Mouse (Mus musculus) forebrain, postnatal 0 days (tissue): ENCODE data around the gene Sept4. TPM values are rescaled to one million over a fixed set of nuclear protein-coding genes. Genes with fewer than 3 reads are reported as not detected.

ENCODE experiments used
- ATAC-seq: fragments of 200-750 bp; cut with Nextera tagmentation; 2 replicates; pipeline ENCODE4 v1.8.0; 2017; ENCODE audit warnings: mild to moderate bottlenecking, moderate library complexity
- DNase-seq: peaks from one replicate; pipeline ENCODE4 v3.0.0-alpha.2; 2015
- H3K27ac ChIP-seq: fragments of 300-500 bp; sonication (generic); 2 replicates; pipeline ENCODE4 v1.5.1; 2014; ENCODE audit warnings: low read depth, mild to moderate bottlenecking, antibody characterized with exemption, low read length, moderate library complexity, mixed read lengths
- H3K27me3 ChIP-seq: fragments of 300-500 bp; sonication (generic); 2 replicates; pipeline ENCODE4 v1.6.1; 2014; ENCODE audit warnings: mild to moderate bottlenecking, low read length, mixed read lengths; ENCODE audit not compliant: insufficient read depth
- H3K36me3 ChIP-seq: fragments of 300-500 bp; sonication (generic); 2 replicates; pipeline ENCODE4 v1.6.1; 2014; ENCODE audit warnings: mild to moderate bottlenecking, moderate library complexity; ENCODE audit not compliant: insufficient read depth
- H3K4me1 ChIP-seq: fragments of 300-500 bp; sonication (generic); 2 replicates; pipeline ENCODE4 v1.6.1; 2014; ENCODE audit warnings: antibody characterized with exemption; ENCODE audit not compliant: insufficient read depth
- H3K4me2 ChIP-seq: fragments of 300-500 bp; sonication (generic); 2 replicates; pipeline ENCODE4 v1.6.1; 2014; ENCODE audit warnings: low read depth, mild to moderate bottlenecking, moderate library complexity
- H3K4me3 ChIP-seq: fragments of 300-500 bp; sonication (generic); 2 replicates; pipeline ENCODE4 v1.5.1; 2014; ENCODE audit warnings: low read depth, low read length, mixed read lengths
- H3K9ac ChIP-seq: fragments of 300-500 bp; sonication (generic); 2 replicates; pipeline ENCODE4 v1.6.1; 2014; ENCODE audit warnings: mild to moderate bottlenecking
- H3K9me3 ChIP-seq: fragments of 300-500 bp; sonication (generic); 2 replicates; pipeline ENCODE4 v1.6.1; 2016; ENCODE audit warnings: low read length
- CTCF ChIP-seq: sonication (generic); IDR thresholded peaks from 2 replicates; pipeline ENCODE4 v1.5.1; 2016; ENCODE audit warnings: antibody characterized with exemption, control low read depth, low read depth
- WGBS: fragments of 180-500 bp; shearing (Covaris S2); extraction: QIAGEN DNeasy Blood & Tissue Kit; methylation state at CpG from one replicate; pipeline ENCODE4 v1.1.7; 2014; 5-methylcytosine and 5-hydroxymethylcytosine counted together
- polyA plus RNA-seq: library from polyadenylated mRNA; unstranded; fragments of >200 nt; fragmentation: Nextera tagmentation; extraction: Ambion mirVana; gene quantifications from 2 replicates; pipeline ENCODE4 v1.2.1, GENCODE M21; 2015
- total RNA-seq: library from RNA; depleted of rRNA; stranded (reverse); fragments of >200 nt; gene quantifications from 2 replicates; pipeline ENCODE4 v1.2.3, GENCODE M21; 2014

The Sept4 gene
- total and polyA plus RNA-seq, 2 experiments from 2014 or later: 22.5 to 34.2 TPM

DNA sequence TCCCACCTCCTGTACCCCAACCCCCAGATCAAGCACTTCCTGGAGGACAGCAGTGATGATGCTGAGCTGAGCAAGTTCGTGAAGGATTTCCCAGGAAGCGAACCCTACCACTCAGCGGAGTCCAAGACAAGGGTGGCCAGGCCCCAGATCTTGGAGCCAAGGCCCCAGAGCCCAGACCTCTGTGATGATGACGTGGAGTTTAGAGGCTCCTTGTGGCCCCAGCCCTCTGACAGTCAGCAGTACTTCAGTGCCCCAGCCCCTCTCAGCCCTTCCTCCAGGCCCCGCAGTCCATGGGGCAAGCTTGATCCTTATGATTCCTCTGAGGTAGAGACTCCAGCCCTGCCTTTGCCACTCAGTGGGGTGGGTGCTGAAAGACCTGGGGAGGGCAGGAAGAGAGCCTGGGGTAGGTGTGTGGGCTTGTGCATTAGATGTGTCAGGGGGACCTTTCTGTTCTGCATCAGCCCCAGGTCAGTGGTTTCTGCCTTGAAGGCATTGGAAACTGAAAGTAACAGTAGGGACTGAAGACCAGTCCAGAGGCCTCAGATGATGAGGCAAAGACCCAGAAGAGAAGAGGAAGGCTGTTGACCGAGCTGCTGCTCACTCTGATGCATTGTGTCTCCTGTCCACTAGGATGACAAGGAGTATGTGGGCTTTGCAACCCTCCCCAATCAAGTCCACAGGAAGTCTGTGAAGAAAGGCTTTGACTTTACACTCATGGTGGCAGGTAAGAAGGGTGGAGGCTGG, 14.8 kb downstream of the Sept4 start:
- no peak for TF ChIP-seq CTCF
- WGBS: 86% methylated on average over 6 of the region's 6 CpGs

DNA sequence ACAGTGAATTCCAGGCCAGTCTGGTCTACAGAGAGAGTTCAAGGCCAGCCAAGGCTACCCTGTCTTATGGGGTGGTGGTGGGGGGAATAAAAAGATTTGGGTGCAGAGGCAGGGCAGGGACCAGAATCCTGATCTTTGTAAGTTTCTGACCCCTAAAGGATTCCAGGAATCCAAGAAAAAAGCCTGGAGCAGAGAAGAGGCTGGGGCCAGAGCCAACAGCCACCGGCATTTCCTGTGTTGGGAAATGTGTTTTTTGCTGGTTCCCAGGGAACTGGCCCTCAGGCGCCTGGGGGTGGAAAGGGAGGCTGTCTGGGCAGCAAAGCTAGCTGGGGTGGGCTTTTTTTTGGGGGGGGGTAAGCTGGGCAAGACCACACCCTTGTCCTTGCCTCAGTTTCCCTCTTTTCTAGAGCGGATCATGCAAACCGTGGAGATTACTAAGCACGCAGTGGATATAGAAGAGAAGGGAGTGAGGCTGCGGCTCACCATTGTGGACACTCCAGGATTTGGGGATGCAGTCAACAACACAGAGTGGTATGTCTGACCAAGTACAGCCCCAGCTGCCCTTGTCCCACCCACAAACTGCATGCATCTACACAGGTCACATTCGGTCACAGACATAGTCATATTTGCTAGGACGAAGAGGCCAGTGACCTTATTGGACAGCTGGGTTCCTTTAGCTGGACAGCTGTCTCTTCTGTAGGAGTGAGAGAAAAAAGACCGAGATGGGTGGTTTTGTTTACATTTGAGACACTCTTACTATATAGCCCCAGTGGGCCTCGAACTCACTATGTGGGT, 16.2 kb downstream of the Sept4 start:
- Histone ChIP-seq H3K4me3 (no peak overlapping the region), H3K27me3 (no peaks in the 10 kb centered on the region), H3K4me2 (no peak overlapping the region), H3K36me3 (0 out of 2 replicates have a peak, but pooled peaks cover 2% of the 10 kb centered on the region), H3K9me3 (no peaks in the 10 kb centered on the region), H3K27ac (no peak overlapping the region), H3K9ac (no peak overlapping the region), H3K4me1 (no peaks in the 10 kb centered on the region; the same call in 1 of the 2 replicates)
- DNase-seq: no peak
- 88% methylated on average over 10 of the region's 10 CpGs for whole genome bisulfite sequencing
- no peak for TF ChIP-seq CTCF
- no peak for ATAC-seq

More for the DNA sequence above, 14.8 kb downstream of the Sept4 start:
- H3K4me1 ChIP-seq: 0 out of 2 replicates have a peak, but pooled peaks cover 4% of the 10 kb centered on the region
- no peaks in the 10 kb centered on the region for H3K36me3 ChIP-seq
- H3K27ac ChIP-seq: no peak overlapping the region
- no peaks in the 10 kb centered on the region for H3K27me3 ChIP-seq
- ATAC-seq: no peak
- no peak overlapping the region for H3K4me2 ChIP-seq
- no peak for DNase-seq
- no peaks in the 10 kb centered on the region for H3K9me3 ChIP-seq
- H3K4me3 ChIP-seq: no peak overlapping the region
- no peak overlapping the region for H3K9ac ChIP-seq

DNA sequence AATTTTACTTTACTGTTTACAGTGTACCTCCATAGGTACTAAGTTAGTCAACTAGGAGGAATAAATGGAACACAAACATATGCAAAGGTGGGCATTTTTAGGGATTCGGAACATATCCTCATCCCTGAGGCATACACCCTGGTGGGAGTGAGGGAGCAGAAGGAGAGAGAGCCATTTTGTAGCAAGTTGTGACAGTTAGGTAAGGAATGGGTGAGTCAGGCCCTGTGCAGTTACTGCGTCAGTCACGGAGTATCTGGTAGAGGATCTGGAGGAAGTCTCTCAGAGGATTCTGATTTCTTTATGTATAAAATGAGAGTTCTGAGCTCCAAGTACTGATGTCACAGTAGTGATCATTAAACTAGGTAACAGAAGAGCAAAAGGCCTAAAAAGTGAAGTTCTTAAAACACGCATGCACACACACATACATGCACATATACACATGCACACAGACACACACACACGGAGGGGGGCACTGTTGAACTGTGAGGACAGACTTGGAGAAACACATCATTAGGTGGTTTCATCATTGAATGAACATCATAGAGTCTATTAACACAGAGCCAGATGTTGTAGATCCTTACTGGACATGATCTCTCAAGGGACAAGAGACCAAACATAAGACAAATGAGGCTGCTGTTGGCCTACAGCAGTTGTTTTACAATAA, 18.6 kb downstream of the Sept4 start:
- 94% methylated on average over 5 of the region's 5 CpGs for WGBS
- H3K36me3 ChIP-seq: 0 out of 2 replicates have a peak, but pooled peaks cover 2% of the 10 kb centered on the region

DNA sequence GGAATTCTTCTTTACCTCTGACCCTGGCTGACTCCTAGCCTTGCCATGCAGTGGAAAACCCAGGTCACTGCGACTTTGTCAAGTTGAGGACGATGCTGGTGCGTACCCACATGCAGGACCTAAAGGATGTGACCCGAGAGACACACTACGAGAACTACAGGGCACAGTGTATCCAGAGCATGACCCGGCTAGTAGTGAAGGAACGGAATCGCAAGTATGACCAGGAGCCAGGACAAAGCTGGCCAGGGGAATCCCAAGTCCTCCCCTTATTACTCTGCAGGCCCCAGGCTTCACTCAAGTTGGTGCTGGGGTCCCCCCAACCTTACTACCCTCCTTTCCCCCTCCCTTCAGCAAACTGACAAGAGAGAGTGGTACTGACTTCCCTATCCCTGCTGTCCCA, 20.9 kb downstream of the Sept4 start:
- H3K27me3 ChIP-seq: no peaks in the 10 kb centered on the region
- 96% methylated on average over 8 of the region's 8 CpGs for WGBS

More for the DNA sequence above, 18.6 kb downstream of the Sept4 start:
- H3K27ac ChIP-seq: no peak overlapping the region
- H3K9me3 ChIP-seq: no peaks in the 10 kb centered on the region
- H3K4me1 ChIP-seq: no peaks in the 10 kb centered on the region; the same call in 1 of the 2 replicates
- no peak for TF ChIP-seq CTCF
- H3K4me3 ChIP-seq: no peak overlapping the region
- DNase-seq: no peak
- ATAC-seq: no peak
- H3K4me2 ChIP-seq: no peak overlapping the region
- no peak overlapping the region for H3K9ac ChIP-seq
- no peaks in the 10 kb centered on the region for H3K27me3 ChIP-seq

DNA sequence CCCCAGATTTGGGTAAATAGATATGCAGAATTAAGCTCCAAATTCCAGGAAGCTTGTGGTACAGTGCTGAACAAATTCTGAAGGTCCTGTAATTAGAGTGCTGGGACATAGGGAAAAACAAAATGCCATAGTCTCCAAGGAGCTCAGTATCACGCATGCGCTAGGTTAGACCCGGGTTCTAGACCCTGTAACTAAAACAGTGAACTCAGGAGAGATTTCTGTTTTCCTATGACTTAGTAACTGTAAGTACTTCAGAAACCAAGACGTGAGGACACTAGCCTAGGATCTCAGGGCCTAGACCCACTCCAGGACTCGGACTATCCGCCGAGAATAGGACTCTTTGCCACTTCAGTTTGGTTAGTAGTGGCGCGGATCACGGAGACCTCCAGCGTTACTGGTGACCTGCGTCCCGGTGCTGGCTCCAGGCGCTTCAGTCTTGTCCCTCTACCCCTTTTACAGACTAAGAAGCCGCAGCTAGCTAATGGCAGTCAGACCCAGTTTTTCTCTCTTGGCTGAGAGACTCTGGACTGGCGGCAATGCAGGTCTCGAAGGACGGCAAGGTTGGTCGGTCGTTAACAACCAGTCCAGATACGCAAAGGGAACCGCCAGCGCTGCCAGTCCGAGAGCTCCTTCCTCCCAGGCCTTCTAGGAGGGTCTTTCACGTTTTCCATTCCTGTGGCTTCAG, 22.3 kb downstream of the Sept4 start:
- Histone ChIP-seq H3K4me2 (peak overlapping the region; percentile 60), H3K9me3 (no peaks in the 10 kb centered on the region), H3K36me3 (0 out of 2 replicates have a peak, but pooled peaks cover 2% of the 10 kb centered on the region), H3K27me3 (no peaks in the 10 kb centered on the region), H3K4me3 (peak overlapping the region; percentile 83), H3K27ac (peak overlapping the region; percentile 85), H3K9ac (peak overlapping the region; percentile 65), H3K4me1 (peaks cover 13% of the 10 kb centered on the region; the same call in 1 of the 2 replicates)
- DNase-seq (no peak), ATAC-seq (no peak)
- 3% methylated on average over 25 of the region's 25 CpGs for WGBS
- TF ChIP-seq CTCF: no peak

More for the DNA sequence above, 20.9 kb downstream of the Sept4 start:
- TF ChIP-seq CTCF: no peak
- H3K27ac ChIP-seq: no peak overlapping the region
- no peak for ATAC-seq
- no peak overlapping the region for H3K4me2 ChIP-seq
- H3K4me1 ChIP-seq: peaks cover 10% of the 10 kb centered on the region; the same call in 1 of the 2 replicates
- no peak for DNase-seq
- H3K9ac ChIP-seq: no peak overlapping the region
- no peaks in the 10 kb centered on the region for H3K9me3 ChIP-seq
- H3K4me3 ChIP-seq: no peak overlapping the region
- H3K36me3 ChIP-seq: 0 out of 2 replicates have a peak, but pooled peaks cover 2% of the 10 kb centered on the region
